Mouse (Mus musculus) liver, embryonic 16.5 days (tissue): ENCODE results near the gene Kcnd2. TPM values are rescaled to one million over a fixed set of nuclear protein-coding genes. Genes with fewer than 3 reads are reported as not detected.

Experiments used
- ATAC-seq: fragments of 200-750 bp; cut with Nextera tagmentation; 2 replicates; pipeline ENCODE4 v1.8.0; 2017; ENCODE audit warnings: low read depth, mild to moderate bottlenecking, moderate number of reproducible peaks, moderate library complexity
- H3K27ac ChIP-seq: fragments of 300-500 bp; sonication (generic); 2 replicates; pipeline ENCODE4 v1.5.1; 2014; ENCODE audit warnings: mild to moderate bottlenecking, low read length
- H3K27me3 ChIP-seq: fragments of 300-500 bp; sonication (generic); 2 replicates; pipeline ENCODE4 v1.6.1; 2014; ENCODE audit warnings: low read depth, low read length, mixed read lengths; ENCODE audit not compliant: control insufficient read depth, insufficient read depth
- H3K36me3 ChIP-seq: fragments of 300-500 bp; sonication (generic); 2 replicates; pipeline ENCODE4 v1.6.1; 2014; ENCODE audit warnings: mild to moderate bottlenecking; ENCODE audit not compliant: control insufficient read depth, insufficient read depth
- H3K4me1 ChIP-seq: fragments of 300-500 bp; sonication (generic); 2 replicates; pipeline ENCODE4 v1.6.1; 2014; ENCODE audit warnings: low read depth, low read length, mixed read lengths; ENCODE audit not compliant: control insufficient read depth
- H3K4me2 ChIP-seq: fragments of 300-500 bp; sonication (generic); 2 replicates; pipeline ENCODE4 v1.6.1; 2014; ENCODE audit warnings: low read depth, low read length, mixed read lengths
- H3K4me3 ChIP-seq: fragments of 300-500 bp; sonication (generic); 2 replicates; pipeline ENCODE4 v1.5.1; 2014; ENCODE audit warnings: low read depth, mild to moderate bottlenecking, low read length
- H3K9ac ChIP-seq: fragments of 300-500 bp; sonication (generic); 2 replicates; pipeline ENCODE4 v1.6.1; 2014; ENCODE audit warnings: low read depth, low read length
- H3K9me3 ChIP-seq: fragments of 300-500 bp; sonication (generic); replicated peaks from 2 replicates; pipeline ENCODE4 v1.6.1; 2016; ENCODE audit warnings: low read length; ENCODE audit not compliant: control insufficient read depth
- WGBS: fragments of 180-500 bp; shearing (Covaris S2); extraction: QIAGEN DNeasy Blood & Tissue Kit; methylation state at CpG from one replicate; pipeline ENCODE4 v1.1.7; 2014; ENCODE audit not compliant: insufficient replicate concordance; 5-methylcytosine and 5-hydroxymethylcytosine counted together
- polyA plus RNA-seq: library from polyadenylated mRNA; unstranded; fragments of >200 nt; fragmentation: Nextera tagmentation; extraction: Ambion mirVana; gene quantifications from 2 replicates; pipeline ENCODE4 v1.2.1, GENCODE M21; 2015

Gene Kcnd2
- polyA plus RNA-seq, 1 experiment from 2014 or later: not detected

- no peaks in the 10 kb centered on the region for H3K4me1 ChIP-seq
- no peaks in the 10 kb centered on the region for H3K27me3 ChIP-seq
- no peak overlapping the region for H3K27ac ChIP-seq
- WGBS: 55% methylated on average over 3 of the region's 3 CpGs
- no peaks in the 10 kb centered on the region for H3K36me3 ChIP-seq
- no peaks in the 10 kb centered on the region for H3K9me3 ChIP-seq
- H3K9ac ChIP-seq: no peak overlapping the region
- H3K4me3 ChIP-seq: no peak overlapping the region
- ATAC-seq: no peak
- no peak overlapping the region for H3K4me2 ChIP-seq
Measured at GRCm38 (mm10) chr6:21590156-21590555, 374.9 kb downstream of the Kcnd2 start.

GRCm38 (mm10) chr6:21597424-21597823 is 382.1 kb downstream of the Kcnd2 start:
- Histone ChIP-seq H3K27me3 (no peaks in the 10 kb centered on the region), H3K4me3 (no peak overlapping the region), H3K4me2 (no peak overlapping the region), H3K36me3 (no peaks in the 10 kb centered on the region), H3K9ac (no peak overlapping the region), H3K9me3 (no peaks in the 10 kb centered on the region), H3K27ac (no peak overlapping the region), H3K4me1 (no peaks in the 10 kb centered on the region)
- no peak for ATAC-seq
- WGBS: 58% methylated on average over 3 of the region's 3 CpGs

DNA sequence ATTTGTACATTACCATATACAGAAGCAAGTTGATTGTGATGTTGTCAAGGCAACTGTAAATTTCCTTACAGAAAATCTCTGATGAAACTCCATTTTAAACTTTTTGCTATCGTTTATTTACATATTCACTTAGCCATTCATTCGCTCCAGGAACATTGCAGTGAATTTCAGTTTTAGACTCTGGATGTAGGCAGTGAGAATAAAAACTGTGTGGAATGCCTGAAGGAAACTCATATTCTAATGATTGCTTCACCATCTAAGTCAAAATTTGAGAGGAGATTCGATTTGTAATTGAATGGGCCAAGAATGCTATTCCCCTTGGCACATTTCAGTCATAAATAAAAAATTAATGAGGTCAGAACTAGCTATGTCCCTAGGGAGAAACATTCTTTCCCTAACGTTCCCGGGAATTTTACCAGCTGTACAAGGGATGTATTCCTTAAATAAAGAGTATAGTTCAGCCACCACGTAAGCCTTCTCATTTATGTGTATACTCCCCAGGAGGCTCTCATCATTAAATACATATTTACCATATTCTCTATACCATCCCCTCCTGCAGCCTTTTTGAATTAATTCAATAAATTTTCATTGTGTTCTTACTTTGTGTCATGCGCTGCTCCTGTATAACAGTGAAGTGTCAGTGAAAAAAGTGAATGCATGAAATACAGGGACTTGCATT is 394.2 kb downstream of the Kcnd2 start:
- H3K27ac ChIP-seq: no peak overlapping the region
- WGBS: 59% methylated on average over 7 of the region's 7 CpGs
- H3K9ac ChIP-seq: no peak overlapping the region
- no peak overlapping the region for H3K4me3 ChIP-seq
- no peaks in the 10 kb centered on the region for H3K27me3 ChIP-seq
- ATAC-seq: no peak
- no peak overlapping the region for H3K4me2 ChIP-seq
- H3K9me3 ChIP-seq: no peaks in the 10 kb centered on the region
- H3K36me3 ChIP-seq: no peaks in the 10 kb centered on the region
- no peaks in the 10 kb centered on the region for H3K4me1 ChIP-seq

GRCm38 (mm10) chr6:21629989-21630388 is 414.7 kb downstream of the Kcnd2 start:
- no peak overlapping the region for H3K4me3 ChIP-seq
- no peaks in the 10 kb centered on the region for H3K36me3 ChIP-seq
- WGBS: 61% methylated on average over 4 of the region's 4 CpGs
- no peak overlapping the region for H3K27ac ChIP-seq
- ATAC-seq: no peak
- no peaks in the 10 kb centered on the region for H3K4me1 ChIP-seq
- no peaks in the 10 kb centered on the region for H3K9me3 ChIP-seq
- no peak overlapping the region for H3K4me2 ChIP-seq
- H3K27me3 ChIP-seq: no peaks in the 10 kb centered on the region
- H3K9ac ChIP-seq: no peak overlapping the region

DNA sequence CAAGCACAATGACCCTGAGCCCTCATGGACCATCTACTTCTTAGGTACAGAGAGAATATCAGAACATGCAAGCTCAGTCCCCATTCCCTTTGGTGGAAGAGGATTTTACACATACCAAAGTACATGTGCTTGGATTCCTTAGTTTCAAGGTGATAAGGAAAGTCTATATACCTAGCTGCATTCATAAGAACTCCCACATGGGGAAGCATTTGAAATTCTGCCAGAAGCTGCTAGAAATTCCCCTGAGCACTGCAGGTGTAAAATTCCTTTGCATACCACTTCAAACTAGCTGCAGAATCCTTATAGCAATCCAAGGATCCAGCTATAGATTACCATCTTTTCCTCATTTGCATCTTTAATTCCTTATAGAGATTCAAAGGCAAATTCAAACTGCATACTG is 440.4 kb downstream of the Kcnd2 start:
- ATAC-seq: no peak

DNA sequence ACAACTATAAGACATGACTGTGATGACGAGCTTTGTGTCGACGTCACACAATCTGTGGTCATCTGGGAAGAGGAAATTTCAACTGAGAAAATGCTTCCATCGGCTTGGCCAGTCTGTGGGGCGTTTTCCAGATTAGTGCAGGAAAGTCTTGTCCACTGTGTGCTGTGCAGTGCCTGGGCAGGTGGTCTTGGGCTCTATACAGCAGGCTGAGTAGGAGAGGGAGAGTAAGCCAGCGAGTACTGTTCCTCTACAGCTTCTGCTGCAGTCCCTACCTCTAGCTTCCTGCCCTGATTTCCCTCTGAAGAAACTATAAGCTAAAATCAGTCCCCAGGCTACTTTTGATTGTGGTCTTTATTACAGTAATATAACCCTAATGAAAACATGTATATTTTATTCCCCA is 448.8 kb downstream of the Kcnd2 start:
- Histone ChIP-seq H3K36me3 (no peaks in the 10 kb centered on the region), H3K9me3 (no peaks in the 10 kb centered on the region), H3K27me3 (no peaks in the 10 kb centered on the region), H3K4me2 (no peak overlapping the region), H3K27ac (no peak overlapping the region), H3K4me1 (no peaks in the 10 kb centered on the region), H3K9ac (no peak overlapping the region), H3K4me3 (no peak overlapping the region)
- 53% methylated on average over 6 of the region's 6 CpGs for WGBS
- ATAC-seq: no peak

More for the DNA sequence above, 440.4 kb downstream of the Kcnd2 start:
- Histone ChIP-seq H3K9ac (no peak overlapping the region), H3K4me2 (no peak overlapping the region), H3K27ac (no peak overlapping the region), H3K27me3 (no peaks in the 10 kb centered on the region), H3K4me3 (no peak overlapping the region), H3K4me1 (no peaks in the 10 kb centered on the region), H3K36me3 (no peaks in the 10 kb centered on the region), H3K9me3 (no peaks in the 10 kb centered on the region)

- Histone ChIP-seq H3K36me3 (no peaks in the 10 kb centered on the region), H3K4me2 (no peak overlapping the region), H3K27ac (no peak overlapping the region), H3K27me3 (no peaks in the 10 kb centered on the region), H3K4me1 (no peaks in the 10 kb centered on the region), H3K9ac (no peak overlapping the region), H3K4me3 (no peak overlapping the region), H3K9me3 (no peaks in the 10 kb centered on the region)
- WGBS: 72% methylated on average over 4 of the region's 4 CpGs
- no peak for ATAC-seq
Measured at GRCm38 (mm10) chr6:21664638-21665037, 449.3 kb downstream of the Kcnd2 start.

GRCm38 (mm10) chr6:21684252-21684651 is 468.9 kb downstream of the Kcnd2 start:
- Histone ChIP-seq H3K9me3 (no peaks in the 10 kb centered on the region), H3K27ac (no peak overlapping the region), H3K4me3 (no peak overlapping the region), H3K36me3 (no peaks in the 10 kb centered on the region), H3K4me2 (no peak overlapping the region), H3K9ac (no peak overlapping the region), H3K4me1 (no peaks in the 10 kb centered on the region), H3K27me3 (no peaks in the 10 kb centered on the region)
- 56% methylated on average over 6 of the region's 6 CpGs for WGBS
- ATAC-seq: no peak

- Histone ChIP-seq H3K27ac (no peak overlapping the region), H3K4me1 (no peaks in the 10 kb centered on the region), H3K9ac (no peak overlapping the region), H3K4me2 (no peak overlapping the region), H3K36me3 (no peaks in the 10 kb centered on the region), H3K9me3 (no peaks in the 10 kb centered on the region), H3K27me3 (no peaks in the 10 kb centered on the region), H3K4me3 (no peak overlapping the region)
- WGBS: 53% methylated on average over 1 of the region's 1 CpGs
- no peak for ATAC-seq
Measured at GRCm38 (mm10) chr6:21686388-21686787, 471.1 kb downstream of the Kcnd2 start.
